Mouse (Mus musculus) midbrain, embryonic 14.5 days (tissue): ENCODE data around the gene Tsku. TPM values are rescaled to one million over a fixed set of nuclear protein-coding genes. Genes with fewer than 3 reads are reported as not detected.

ENCODE experiments used
- ATAC-seq: fragments of 200-750 bp; cut with Nextera tagmentation; 2 replicates; pipeline ENCODE4 v1.8.0; 2017; ENCODE audit warnings: moderate number of reproducible peaks, moderate library complexity; ENCODE audit not compliant: low FRiP score, low TSS enrichment
- DNase-seq: peaks from one replicate; pipeline ENCODE4 v3.0.0-alpha.2; 2015
- H3K27ac ChIP-seq: fragments of 300-500 bp; sonication (generic); replicated peaks from 2 replicates; pipeline ENCODE4 v1.5.1; 2014; ENCODE audit warnings: mild to moderate bottlenecking, low read depth, low read length, moderate library complexity
- H3K27me3 ChIP-seq: fragments of 300-500 bp; sonication (generic); 2 replicates; pipeline ENCODE4 v1.6.1; 2014; ENCODE audit warnings: low read length, control low read depth, mixed read lengths; ENCODE audit not compliant: control insufficient read depth, insufficient read depth
- H3K36me3 ChIP-seq: fragments of 300-500 bp; sonication (generic); 2 replicates; pipeline ENCODE4 v1.6.1; 2014; ENCODE audit warnings: low read length, control low read depth; ENCODE audit not compliant: control insufficient read depth, insufficient read depth
- H3K4me1 ChIP-seq: fragments of 300-500 bp; sonication (generic); 2 replicates; pipeline ENCODE4 v1.6.1; 2014; ENCODE audit warnings: mild to moderate bottlenecking, antibody characterized with exemption, low read length, control low read depth; ENCODE audit not compliant: control insufficient read depth, insufficient read depth
- H3K4me2 ChIP-seq: fragments of 300-500 bp; sonication (generic); 2 replicates; pipeline ENCODE4 v1.6.1; 2014; ENCODE audit warnings: mild to moderate bottlenecking, low read length, moderate library complexity
- H3K4me3 ChIP-seq: fragments of 300-500 bp; sonication (generic); replicated peaks from 2 replicates; pipeline ENCODE4 v1.5.1; 2014; ENCODE audit warnings: low read depth, low read length
- H3K9ac ChIP-seq: fragments of 300-500 bp; sonication (generic); replicated peaks from 2 replicates; pipeline ENCODE4 v1.6.1; 2014; ENCODE audit warnings: mild to moderate bottlenecking, low read length, moderate library complexity
- H3K9me3 ChIP-seq: fragments of 300-500 bp; sonication (generic); 2 replicates; pipeline ENCODE4 v1.6.1; 2016; ENCODE audit warnings: low read length, control low read depth, mixed read lengths; ENCODE audit not compliant: control insufficient read depth
- WGBS: fragments of 180-500 bp; shearing (Covaris S2); extraction: QIAGEN DNeasy Blood & Tissue Kit; methylation state at CpG from one replicate; pipeline ENCODE4 v1.1.7; 2014; 5-methylcytosine and 5-hydroxymethylcytosine counted together
- polyA plus RNA-seq: library from polyadenylated mRNA; unstranded; fragments of >200 nt; fragmentation: Nextera tagmentation; extraction: Ambion mirVana; gene quantifications from 2 replicates; pipeline ENCODE4 v1.2.1, GENCODE M21; 2014

Tsku gene
- polyA plus RNA-seq, 1 experiment from 2014 or later, result 8.2 TPM

GRCm38 (mm10) chr7:98369762-98370369 is 8.7 kb upstream of the Tsku start:
- H3K4me3 ChIP-seq, result no peak overlapping the region
- DNase-seq (no peak), ATAC-seq (no peak)
- no peaks in the 10 kb centered on the region for H3K27me3 ChIP-seq
- no peak overlapping the region for H3K4me2 ChIP-seq
- no peak overlapping the region for H3K27ac ChIP-seq
- 0 out of 2 replicates have a peak, but pooled peaks cover 3% of the 10 kb centered on the region for H3K4me1 ChIP-seq
- H3K36me3 ChIP-seq, result no peaks in the 10 kb centered on the region
- 43% methylated on average over 10 of the region's 10 CpGs for WGBS
- H3K9ac ChIP-seq, result no peak overlapping the region
- no peaks in the 10 kb centered on the region for H3K9me3 ChIP-seq

- H3K27ac ChIP-seq, result no peak overlapping the region
- no peaks in the 10 kb centered on the region for H3K9me3 ChIP-seq
- peak overlapping the region; percentile 80 for H3K4me3 ChIP-seq
- WGBS, result 36% methylated on average over 2 of the region's 2 CpGs
- H3K4me2 ChIP-seq, result peak overlapping the region; percentile 96
- H3K9ac ChIP-seq, result peak overlapping the region; percentile 75; the same call in 1 of the 2 replicates
- peaks cover 20% of the 10 kb centered on the region for H3K4me1 ChIP-seq
- no peaks in the 10 kb centered on the region for H3K36me3 ChIP-seq
- DNase-seq (no peak), ATAC-seq (no peak)
- H3K27me3 ChIP-seq, result no peaks in the 10 kb centered on the region
Observed at GRCm38 (mm10) chr7:98361662-98362061, 534 bp upstream of the Tsku start.

- Histone ChIP-seq H3K27ac (peak overlapping the region; percentile 74), H3K36me3 (no peaks in the 10 kb centered on the region), H3K9ac (peak overlapping the region; percentile 75), H3K4me1 (peaks cover 28% of the 10 kb centered on the region), H3K4me3 (peak overlapping the region; percentile 80), H3K9me3 (no peaks in the 10 kb centered on the region), H3K27me3 (no peaks in the 10 kb centered on the region), H3K4me2 (peak overlapping the region; percentile 96)
- ATAC-seq (peak; percentile 12), DNase-seq (no peak)
- WGBS, result under 1% methylated on average over 20 of the region's 20 CpGs
Observed at GRCm38 (mm10) chr7:98360621-98360990, 522 bp downstream of the Tsku start.

GRCm38 (mm10) chr7:98359951-98360620 is 1.0 kb downstream of the Tsku start:
- ATAC-seq, result peak; percentile 70
- peak; percentile 71 for DNase-seq
- Histone ChIP-seq H3K36me3 (no peaks in the 10 kb centered on the region), H3K27me3 (no peaks in the 10 kb centered on the region), H3K4me2 (peak overlapping the region; percentile 96), H3K27ac (peak overlapping the region; percentile 74), H3K9me3 (no peaks in the 10 kb centered on the region), H3K9ac (peak overlapping the region; percentile 75), H3K4me1 (peaks cover 30% of the 10 kb centered on the region), H3K4me3 (peak overlapping the region; percentile 80)
- WGBS, result under 1% methylated on average over 33 of the region's 33 CpGs

GRCm38 (mm10) chr7:98358016-98358415 is 3.1 kb downstream of the Tsku start:
- Histone ChIP-seq H3K4me1 (peaks cover 41% of the 10 kb centered on the region), H3K4me2 (no peak overlapping the region)

GRCm38 (mm10) chr7:98357324-98357723 is 3.8 kb downstream of the Tsku start:
- Histone ChIP-seq H3K4me1 (peaks cover 41% of the 10 kb centered on the region), H3K9ac (no peak overlapping the region), H3K4me3 (no peak overlapping the region), H3K9me3 (no peaks in the 10 kb centered on the region), H3K4me2 (no peak overlapping the region), H3K27me3 (no peaks in the 10 kb centered on the region), H3K27ac (no peak overlapping the region), H3K36me3 (peaks cover 6% of the 10 kb centered on the region)
- DNase-seq (no peak), ATAC-seq (no peak)
- WGBS, result 89% methylated on average over 5 of the region's 5 CpGs

More at GRCm38 (mm10) chr7:98358016-98358415, 3.1 kb downstream of the Tsku start:
- H3K27me3 ChIP-seq, result no peaks in the 10 kb centered on the region
- WGBS, result 81% methylated on average over 1 of the region's 1 CpGs
- no peak overlapping the region for H3K27ac ChIP-seq
- no peak overlapping the region for H3K9ac ChIP-seq
- ATAC-seq (no peak), DNase-seq (no peak)
- H3K36me3 ChIP-seq, result no peaks in the 10 kb centered on the region
- H3K4me3 ChIP-seq, result no peak overlapping the region
- H3K9me3 ChIP-seq, result no peaks in the 10 kb centered on the region

- Histone ChIP-seq H3K4me2 (no peak overlapping the region), H3K4me3 (no peak overlapping the region), H3K27me3 (no peaks in the 10 kb centered on the region), H3K9me3 (no peaks in the 10 kb centered on the region), H3K9ac (no peak overlapping the region), H3K4me1 (peaks cover 36% of the 10 kb centered on the region), H3K36me3 (peaks cover 28% of the 10 kb centered on the region), H3K27ac (no peak overlapping the region)
- WGBS, result 33% methylated on average over 4 of the region's 4 CpGs
- no peak for DNase-seq
- ATAC-seq, result no peak
Observed at GRCm38 (mm10) chr7:98354921-98355310, 6.2 kb downstream of the Tsku start.

- no peak overlapping the region for H3K27ac ChIP-seq
- peak; percentile 41 for DNase-seq
Observed at GRCm38 (mm10) chr7:98354160-98354920, 6.8 kb downstream of the Tsku start.

More at GRCm38 (mm10) chr7:98354160-98354920, 6.8 kb downstream of the Tsku start:
- whole genome bisulfite sequencing, result 21% methylated on average over 12 of the region's 12 CpGs
- no peak overlapping the region for H3K4me2 ChIP-seq
- no peak overlapping the region for H3K4me3 ChIP-seq
- peaks cover 30% of the 10 kb centered on the region for H3K4me1 ChIP-seq
- no peak overlapping the region for H3K9ac ChIP-seq
- no peaks in the 10 kb centered on the region for H3K9me3 ChIP-seq
- H3K36me3 ChIP-seq, result peaks cover 29% of the 10 kb centered on the region
- ATAC-seq, result no peak
- no peaks in the 10 kb centered on the region for H3K27me3 ChIP-seq
